Mouse (Mus musculus) left cerebral cortex, postnatal 36 days (tissue): ENCODE results near the gene Gm11077. TPM values are rescaled to one million over a fixed set of nuclear protein-coding genes. Genes with fewer than 3 reads are reported as not detected.

Experiments used
- DNase-seq, 2 experiments: peaks; one replicate each; pipeline ENCODE4 v3.0.0; 2021 to 2022; ENCODE audit warnings: low spot score in 2 of 2, mixed read lengths in 1 of 2
- intact Hi-C: fragments of 180-260 bp; cut with DNase I; formaldehyde crosslinking; loops from one replicate; pipeline ENCODE4 v1.15.1; 2025
- total RNA-seq, 2 experiments: library from RNA; stranded (reverse); gene quantifications; 2 replicates each; pipeline ENCODE4 v1.2.3; 2021

Gm11077 gene
- total RNA-seq: not detected

- intact Hi-C loops: no loop called here
- no peak for DNase-seq
Observed at GRCm38 (mm10) chr6:140729272-140729671, at the start of gene Gm11077. Gene Gm11077, plus strand, starts transcription at chr6:140729284.

DNA sequence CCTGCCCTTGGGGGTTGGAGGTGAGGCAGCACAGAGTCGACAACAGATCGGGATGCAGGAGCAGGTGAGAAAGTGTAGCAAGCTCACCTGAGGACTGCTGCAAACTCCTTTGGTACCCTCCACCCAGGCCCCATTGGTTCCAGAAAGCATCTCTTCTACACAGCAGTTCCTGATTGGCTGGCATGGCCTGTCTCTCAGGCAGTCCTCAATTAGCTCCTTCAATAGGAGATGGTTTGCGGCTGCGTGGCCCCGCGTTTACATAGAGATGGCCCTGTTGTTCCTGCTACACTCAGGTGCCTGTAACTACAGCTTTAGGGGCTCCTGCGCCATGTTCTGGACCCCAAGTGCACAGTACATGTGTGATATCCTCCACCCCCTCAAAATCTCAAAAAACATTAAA, 48.4 kb upstream of the Gm11077 start:
- intact Hi-C loops: no loop called here
- no peak for DNase-seq

GRCm38 (mm10) chr6:140682829-140683228, 46.3 kb upstream of the Gm11077 start:
- no peak for DNase-seq
- intact Hi-C loops: no loop called here

DNA sequence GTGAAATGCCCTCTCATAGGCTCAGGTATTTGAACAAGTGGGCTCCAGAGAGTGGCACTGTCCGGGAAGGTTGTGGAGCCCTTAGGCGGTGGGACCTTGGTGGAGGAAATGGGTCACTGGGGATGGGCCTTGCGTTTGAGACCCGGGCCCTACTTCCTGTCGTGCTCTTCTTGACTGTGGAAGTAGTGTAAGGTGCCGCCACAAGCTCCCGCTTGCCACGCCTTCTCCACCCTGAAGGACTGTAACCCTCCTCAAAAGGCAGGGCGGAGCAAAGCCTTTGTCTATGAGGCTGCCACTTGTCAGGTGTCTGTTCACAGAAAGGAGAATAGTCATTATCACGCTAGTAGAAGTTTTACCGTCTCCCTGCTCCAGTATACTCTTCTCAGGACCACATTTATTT, 44.7 kb upstream of the Gm11077 start:
- intact Hi-C loops: no loop called here
- DNase-seq: no peak

GRCm38 (mm10) chr6:140689617-140690404, 39.3 kb upstream of the Gm11077 start:
- intact Hi-C loops: no loop called here
- DNase-seq: no peak

DNA sequence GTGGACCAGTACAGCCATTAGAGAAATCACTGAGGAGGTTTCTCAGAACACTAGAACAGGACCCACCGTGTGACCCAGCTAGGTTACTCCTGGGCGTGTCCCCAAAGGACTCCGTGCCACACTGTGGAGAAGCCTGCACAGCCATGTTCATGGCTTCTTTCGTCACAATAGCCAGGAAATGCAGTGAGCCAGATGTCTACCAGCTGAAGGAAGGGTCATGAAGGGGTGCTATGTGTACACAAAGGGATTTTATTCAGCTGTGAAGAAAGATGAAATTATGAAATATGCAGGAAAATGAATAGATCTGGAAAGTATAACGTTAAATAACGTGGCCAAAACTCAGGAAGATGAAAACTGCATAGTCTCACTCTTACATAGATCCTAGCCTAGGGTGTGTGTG, 36.9 kb upstream of the Gm11077 start:
- intact Hi-C loops: no loop called here
- DNase-seq: no peak

DNA sequence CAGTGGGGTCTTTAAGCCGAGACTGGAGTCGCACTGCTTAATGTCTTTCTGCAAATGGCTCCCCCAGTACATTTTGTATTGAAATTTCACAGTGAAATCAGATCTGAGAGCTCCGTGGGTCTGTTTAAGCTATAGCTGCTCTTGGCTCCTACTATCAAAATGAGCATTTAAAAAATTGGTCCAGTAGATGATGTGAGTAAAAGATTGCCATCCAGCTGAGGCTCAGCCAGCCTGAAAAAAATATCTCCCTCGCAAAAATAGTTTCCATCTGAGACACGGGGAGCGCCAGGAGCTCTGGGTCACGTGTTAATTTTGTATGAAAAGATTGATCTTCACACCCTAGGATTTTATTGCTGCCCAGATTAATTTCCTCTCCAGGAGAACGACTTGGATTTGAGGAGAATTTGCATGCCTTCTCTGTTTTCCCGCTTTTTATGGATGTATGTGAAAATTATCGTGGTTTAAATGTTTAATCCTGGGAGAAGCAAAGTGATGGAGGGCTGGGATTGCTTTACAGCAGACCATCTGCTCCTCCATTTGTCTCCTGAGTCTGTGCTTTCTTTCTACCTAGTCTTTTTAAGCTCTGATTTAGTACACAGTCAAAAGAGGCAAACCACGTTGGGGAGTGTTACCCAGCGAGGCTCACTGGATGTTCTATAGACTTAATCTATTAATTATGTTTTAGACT, 32.7 kb upstream of the Gm11077 start:
- DNase-seq: no peak
- intact Hi-C loops: no loop called here

- peak; percentile 22 to 30 for DNase-seq
- intact Hi-C loops: no loop called here
Observed at GRCm38 (mm10) chr6:140697994-140698393, 31.1 kb upstream of the Gm11077 start.

DNA sequence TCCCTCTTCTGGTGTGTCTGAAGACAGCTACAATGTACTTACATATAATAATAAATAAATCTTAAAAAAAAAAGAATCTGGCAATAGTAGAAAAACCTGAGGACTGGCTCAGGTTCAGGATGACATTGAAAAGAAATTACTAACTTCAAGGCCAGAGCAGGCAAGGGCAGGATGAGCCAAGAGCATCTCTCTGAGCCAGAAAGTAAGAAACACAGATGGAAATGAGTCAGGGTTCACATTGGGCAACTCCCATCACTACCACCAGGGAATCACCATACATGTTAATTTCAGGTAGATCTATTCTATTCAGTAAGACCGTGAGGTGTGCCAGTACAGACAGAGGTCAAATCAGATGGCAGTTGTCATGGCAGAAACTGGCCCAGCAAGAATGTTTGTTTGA, 30.5 kb upstream of the Gm11077 start:
- no peak for DNase-seq
- intact Hi-C loops: no loop called here

DNA sequence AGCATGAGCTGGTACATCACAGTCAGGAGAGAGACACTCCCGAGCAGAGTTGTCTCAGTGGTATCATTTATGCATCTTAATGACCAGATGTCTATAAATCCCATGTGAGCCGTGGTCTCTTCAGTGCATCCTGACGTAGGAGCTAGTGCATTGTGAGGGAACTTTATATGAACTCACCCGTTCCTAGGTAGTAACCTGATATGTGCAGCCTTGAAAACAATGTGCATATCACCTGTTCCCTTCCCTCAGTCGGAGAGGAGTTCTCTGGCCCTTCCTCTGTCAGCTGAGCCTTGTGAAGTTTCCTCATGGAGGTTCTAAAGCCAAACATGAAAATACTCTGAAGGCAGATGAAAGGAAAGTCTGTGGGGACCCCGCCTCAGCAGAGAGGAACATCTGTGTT, 27.8 kb upstream of the Gm11077 start:
- DNase-seq: no peak
- intact Hi-C loops: no loop called here

- intact Hi-C loops: no loop called here
- DNase-seq: no peak
Observed at GRCm38 (mm10) chr6:140705132-140705531, 24.0 kb upstream of the Gm11077 start.

DNA sequence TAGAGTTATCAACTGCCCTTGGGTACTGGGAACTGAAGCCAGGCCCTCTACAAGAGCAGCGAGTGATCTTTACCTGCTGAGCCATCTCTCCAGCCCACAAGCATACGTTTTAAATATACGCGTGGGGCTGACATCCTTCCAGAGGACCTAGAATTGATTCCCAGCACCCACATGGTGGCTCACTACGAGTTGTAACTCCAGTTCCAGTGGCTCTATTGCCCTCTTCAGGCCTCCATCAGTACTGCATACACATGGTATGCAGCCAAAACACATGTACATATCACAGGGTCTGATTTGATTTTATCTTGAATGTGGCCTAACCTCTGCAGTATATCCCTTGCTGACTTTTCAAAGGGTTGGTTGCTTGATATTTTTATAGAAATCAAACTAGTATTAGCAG, 23.0 kb upstream of the Gm11077 start:
- DNase-seq: no peak
- intact Hi-C loops: no loop called here

DNA sequence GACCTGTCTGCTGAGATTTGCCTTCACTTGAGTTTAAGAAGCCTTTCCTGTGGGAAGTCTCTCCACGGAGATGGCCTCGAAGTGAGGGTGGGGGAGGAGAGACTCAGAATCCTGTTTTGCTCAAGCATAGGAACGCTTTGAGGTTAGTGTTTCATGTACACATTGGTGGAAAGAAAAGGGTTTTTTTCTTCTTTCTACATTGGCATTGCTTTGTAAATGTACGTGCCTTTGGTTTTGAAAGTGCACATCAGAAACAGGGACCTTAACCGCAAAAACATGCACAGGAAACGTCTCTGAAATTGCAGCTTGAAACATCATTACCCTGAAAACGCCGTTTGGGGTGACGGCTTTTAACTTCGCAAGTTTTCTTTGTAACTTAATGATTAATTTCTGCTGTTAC, 21.0 kb upstream of the Gm11077 start:
- DNase-seq: no peak
- intact Hi-C loops: no loop called here

DNA sequence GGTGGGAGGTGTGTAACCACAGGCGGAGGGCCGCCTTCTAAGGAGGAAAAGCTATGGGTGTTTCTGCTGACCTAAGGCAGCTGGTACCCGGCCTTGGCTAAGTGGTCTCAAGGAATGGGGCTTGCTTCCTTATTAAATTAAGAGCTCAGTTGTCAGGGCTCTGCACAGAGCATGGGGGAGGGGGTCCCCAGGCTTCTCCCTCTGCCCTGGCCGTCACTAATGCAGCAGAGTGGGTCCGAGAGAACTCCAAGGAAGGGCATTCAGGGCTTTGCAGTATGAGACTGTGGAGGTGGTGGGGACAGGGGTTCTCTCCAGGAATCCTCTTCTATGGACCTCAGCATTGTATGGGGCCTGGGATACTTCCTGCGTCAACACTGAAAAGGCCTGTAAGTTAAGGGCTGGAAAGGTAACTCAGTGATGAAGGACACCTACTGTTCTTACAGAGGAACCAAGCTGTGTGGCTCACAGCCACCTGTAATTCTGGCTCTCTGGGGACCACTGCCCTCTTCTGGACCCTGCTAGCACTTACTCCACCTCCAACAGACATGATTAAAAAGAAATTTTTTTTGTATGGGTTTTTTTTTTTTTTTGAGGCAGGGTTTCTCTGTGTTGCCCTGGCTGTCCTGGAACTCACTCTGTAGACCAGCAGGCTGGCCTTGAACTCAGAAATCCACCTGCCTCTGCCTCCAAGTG, 19.5 kb upstream of the Gm11077 start:
- no peak for DNase-seq
- intact Hi-C loops: loop anchor here (5.0 kb wide), 1 partner anchor 863 kb away; no protein-coding TSS in a partner anchor

DNA sequence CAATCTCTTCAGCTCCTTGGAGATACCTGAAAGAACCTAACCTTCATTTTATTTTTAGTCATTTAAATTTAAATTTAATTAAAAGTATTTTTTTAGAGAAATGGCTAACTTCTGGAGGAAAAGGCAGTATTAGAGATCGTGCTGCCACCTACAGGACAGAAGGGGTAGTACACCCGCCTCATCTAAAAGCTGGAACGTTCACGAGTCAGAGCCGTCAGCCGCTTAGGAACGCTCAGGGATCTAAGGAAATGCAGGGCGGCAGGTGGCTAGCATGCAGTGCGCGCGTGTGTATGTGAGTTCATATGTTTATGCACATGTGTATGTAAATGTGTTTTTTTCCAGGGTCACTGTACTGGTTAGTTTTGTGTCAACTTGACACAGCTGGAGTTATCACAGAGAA, 16.3 kb upstream of the Gm11077 start:
- DNase-seq: peak; percentile 46 to 58
- intact Hi-C loops: loop anchor here (5.0 kb wide), 1 partner anchor 860 kb away; no protein-coding TSS in a partner anchor

DNA sequence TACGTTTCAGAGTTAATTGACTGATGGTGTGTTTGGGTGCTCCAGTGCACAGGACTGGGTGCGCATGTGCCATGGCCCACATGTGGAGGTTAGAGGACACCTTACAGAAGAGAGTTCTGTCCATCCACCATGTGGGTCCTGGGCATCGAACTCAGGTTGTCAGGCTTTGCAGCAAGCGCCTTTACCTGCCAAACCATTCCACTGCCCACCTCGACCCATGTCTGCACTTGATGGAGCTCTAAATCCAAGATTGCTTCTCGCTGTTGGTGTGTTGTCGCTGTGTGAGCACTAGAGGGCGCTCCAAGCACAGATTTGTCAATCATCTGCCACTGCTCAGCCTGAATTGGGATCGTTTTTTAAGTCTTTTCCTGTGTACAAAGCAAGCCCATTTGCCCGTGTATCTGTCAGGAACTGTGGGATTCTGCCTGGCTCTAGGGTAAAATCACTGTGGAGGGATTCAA, 14.1 kb upstream of the Gm11077 start:
- peak; percentile 60 to 71 for DNase-seq
- intact Hi-C loops: loop anchor here (5.0 kb wide), 1 partner anchor 857 kb away; no protein-coding TSS in a partner anchor

GRCm38 (mm10) chr6:140722058-140722457, 7.0 kb upstream of the Gm11077 start:
- intact Hi-C loops: no loop called here
- DNase-seq: no peak

- DNase-seq: no peak
- intact Hi-C loops: no loop called here
Observed at GRCm38 (mm10) chr6:140730669-140731401, 1.8 kb downstream of the Gm11077 start.

GRCm38 (mm10) chr6:140731402-140731730, 2.3 kb downstream of the Gm11077 start:
- intact Hi-C loops: no loop called here

More at GRCm38 (mm10) chr6:140731402-140731730, 2.3 kb downstream of the Gm11077 start:
- DNase-seq: no peak
